Mouse (Mus musculus): ENCODE data around the gene Trp73.

Gene Trp73

GRCm38 (mm10) chr4:154140182-154140212 lies at the start of gene Trp73:
Gene Trp73 (minus strand): TSS chr4:154140208.
- DNase-seq (ENCODE audit: low read depth, low spot score): no peak

DNA sequence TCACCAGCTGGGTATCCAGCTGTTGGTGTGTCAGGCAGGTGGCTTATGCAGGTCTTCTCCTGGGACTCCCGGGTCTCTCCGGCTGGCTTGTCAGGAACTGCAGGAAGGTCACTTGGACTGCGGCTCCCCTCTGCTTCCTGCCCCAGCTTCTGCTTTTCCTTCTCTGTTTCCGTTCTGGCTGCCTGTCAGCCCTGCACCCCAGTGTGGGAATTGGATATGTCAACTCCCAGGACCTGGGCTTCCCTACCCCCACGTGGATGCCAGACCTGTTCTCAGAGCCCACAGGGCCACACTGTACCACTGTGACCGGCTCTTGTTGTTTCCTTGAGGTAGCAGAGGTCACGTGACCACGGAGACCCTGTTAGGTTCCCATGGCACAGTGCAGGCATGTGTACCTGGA lies 48.9 kb upstream of the Trp73 start:
- no peak for DNase-seq (ENCODE audit: low read depth, low spot score)

DNA sequence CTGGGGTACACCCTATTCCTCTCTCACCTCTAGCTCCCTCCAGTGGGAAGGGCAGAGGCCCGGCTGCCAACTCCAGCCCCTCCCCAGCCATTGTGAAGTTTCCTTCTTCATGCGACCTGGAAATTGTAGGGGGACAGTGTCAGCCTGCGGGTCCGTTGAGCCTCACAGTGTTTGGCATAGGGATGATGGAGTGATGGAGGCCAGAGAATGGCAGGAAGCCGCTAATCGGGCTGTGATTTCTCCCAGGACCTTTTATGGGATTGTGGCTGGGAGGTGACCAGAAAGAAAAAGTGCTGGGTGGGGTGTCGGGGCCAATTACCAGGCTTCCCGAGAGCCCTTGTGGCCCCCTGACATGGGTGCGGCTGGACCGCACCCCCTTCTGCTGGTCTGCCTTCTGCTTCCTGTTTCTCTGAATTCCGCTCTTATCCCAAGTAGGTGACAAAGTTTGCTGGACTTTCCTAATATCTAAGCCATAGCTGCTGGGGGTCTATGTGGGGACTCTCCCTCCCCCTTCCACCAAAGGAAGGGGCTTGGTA lies 46.1 kb upstream of the Trp73 start:
- DNase-seq (ENCODE audit: low read depth, low spot score): no peak

DNA sequence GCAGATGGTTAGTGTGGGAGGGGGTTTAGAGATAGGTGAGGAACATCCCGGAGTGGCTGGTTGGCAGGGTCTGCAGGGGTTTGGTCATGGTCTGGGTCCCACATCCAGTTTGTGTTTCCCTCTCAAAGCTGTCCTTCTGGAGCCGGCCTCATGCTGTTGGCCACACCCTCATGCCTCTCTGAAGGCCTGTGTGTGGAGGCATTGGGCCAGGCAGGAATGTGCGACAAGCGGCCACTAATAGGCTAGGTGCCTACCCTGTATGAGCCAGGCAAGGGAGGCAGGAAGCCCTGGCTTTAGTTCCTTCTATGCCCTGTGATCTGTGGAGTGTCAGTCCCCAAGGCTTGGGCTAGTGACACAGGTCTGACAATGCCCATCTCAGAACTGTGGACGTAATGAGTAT lies 45.0 kb upstream of the Trp73 start:
- no peak for DNase-seq (ENCODE audit: low read depth, low spot score)

- no peak for DNase-seq (ENCODE audit: low read depth, low spot score)
Observed at GRCm38 (mm10) chr4:154183566-154183965, 43.6 kb upstream of the Trp73 start.

DNA sequence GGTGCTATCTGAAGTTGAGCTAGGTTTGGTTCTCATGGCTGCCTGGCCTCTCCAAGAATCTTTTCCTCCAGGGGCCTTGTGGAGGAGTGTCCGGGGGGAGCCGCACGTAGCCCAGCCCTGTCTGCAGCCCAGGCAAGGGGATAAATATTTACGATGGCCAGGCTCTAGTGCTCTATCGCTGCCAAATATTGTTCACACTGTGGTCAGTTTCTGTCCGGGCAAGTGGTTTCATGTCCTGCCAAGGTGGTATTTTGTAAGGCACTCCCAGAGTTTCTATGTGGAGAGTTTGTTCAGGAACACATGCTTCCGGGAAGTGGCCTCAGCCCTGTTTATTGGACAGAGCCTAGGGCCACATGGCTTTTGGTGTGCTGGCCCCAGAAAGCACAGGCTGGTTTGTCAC lies 41.0 kb upstream of the Trp73 start:
- DNase-seq (ENCODE audit: low read depth, low spot score): no peak

DNA sequence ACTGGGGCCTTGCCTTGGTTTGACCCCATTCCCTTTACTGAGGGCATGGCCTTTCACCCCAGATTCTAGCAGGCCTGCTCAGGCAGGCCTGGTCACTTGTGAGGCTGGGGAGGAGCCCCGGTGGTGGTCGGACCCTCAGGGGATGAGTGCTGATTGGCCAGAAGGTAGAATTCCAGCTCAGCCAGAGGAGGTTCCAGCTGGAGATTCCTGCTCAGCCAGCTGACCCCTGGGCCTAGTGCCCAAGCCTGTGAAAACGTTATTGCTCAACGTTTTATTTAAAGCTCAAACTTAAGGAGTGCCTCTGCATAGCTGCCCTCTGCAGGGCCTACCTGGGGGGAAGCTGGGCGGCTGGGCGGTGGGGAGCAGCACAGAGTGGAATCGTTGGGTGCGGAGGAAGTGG lies 37.2 kb upstream of the Trp73 start:
- no peak for DNase-seq (ENCODE audit: low read depth, low spot score)

- DNase-seq (ENCODE audit: low read depth, low spot score): no peak
Observed at GRCm38 (mm10) chr4:154171931-154172604, 32.1 kb upstream of the Trp73 start.

DNA sequence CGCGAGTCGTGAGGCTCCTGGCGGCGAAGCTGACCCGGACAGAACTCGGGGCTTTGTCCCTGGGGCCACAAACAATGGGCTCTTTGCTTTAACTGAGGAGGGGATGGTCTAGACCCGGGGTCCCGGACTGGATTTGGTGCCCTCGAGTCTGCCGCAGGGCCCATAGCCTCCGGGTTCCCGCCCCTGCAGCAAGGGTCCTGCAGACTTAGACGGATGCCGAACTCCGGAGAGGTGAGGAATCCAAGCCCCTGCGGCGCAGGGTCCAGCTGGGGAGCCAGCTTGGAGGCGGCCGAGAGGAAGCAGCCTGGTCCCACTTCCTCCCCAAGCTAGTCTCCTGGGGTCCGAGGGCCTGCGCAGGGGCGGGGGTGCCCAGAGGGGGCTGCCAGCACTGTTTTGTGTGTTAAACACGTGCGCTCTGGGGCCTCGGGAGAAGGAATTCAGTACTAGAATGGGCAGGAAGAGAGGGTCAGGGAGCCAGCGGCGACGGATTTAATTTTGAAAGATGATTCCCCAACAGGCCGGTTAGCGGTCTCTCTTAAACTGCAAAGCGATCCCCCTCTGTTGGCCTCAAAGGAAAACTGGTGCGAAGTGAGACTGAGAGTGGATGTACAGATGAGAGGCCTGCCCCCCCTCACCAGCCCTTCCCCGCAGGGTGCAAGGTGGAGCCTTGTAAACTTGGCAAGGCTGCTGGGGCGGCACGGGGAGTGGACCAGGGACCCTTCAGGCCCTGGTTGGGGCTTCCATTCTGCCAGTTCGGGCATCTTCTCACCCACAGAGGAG lies 31.3 kb upstream of the Trp73 start:
- DNase-seq (ENCODE audit: low read depth, low spot score): no peak

GRCm38 (mm10) chr4:154170506-154171150 lies 30.6 kb upstream of the Trp73 start, which contains the start of gene Megf6:
Gene Megf6 (plus strand): TSS chr4:154170730.
- peak; percentile 87 for DNase-seq (ENCODE audit: low read depth, low spot score)

DNA sequence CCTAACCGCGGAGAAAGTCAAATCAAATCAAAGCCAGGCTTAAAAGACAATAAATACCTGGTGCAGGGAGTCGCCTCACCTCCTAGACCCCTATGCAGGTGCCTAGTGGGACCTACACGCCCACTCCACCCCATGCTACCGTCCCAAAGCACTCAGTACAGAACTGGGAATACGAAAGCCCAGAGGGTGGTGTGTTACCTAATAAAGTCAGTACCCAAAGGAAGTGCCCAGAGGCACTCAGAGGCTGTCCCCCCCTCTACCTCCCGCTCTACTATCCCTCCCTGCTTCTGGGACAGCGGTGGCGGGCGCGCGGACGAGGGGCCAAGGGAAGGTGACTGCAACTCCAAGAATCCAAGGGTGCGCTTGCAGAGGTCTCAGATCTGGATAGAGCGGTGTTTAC lies 30.0 kb upstream of the Trp73 start:
- DNase-seq (ENCODE audit: low read depth, low spot score): no peak

- peak; percentile 74 for DNase-seq (ENCODE audit: low read depth, low spot score)
Observed at GRCm38 (mm10) chr4:154167053-154167452, 27.0 kb upstream of the Trp73 start.

DNA sequence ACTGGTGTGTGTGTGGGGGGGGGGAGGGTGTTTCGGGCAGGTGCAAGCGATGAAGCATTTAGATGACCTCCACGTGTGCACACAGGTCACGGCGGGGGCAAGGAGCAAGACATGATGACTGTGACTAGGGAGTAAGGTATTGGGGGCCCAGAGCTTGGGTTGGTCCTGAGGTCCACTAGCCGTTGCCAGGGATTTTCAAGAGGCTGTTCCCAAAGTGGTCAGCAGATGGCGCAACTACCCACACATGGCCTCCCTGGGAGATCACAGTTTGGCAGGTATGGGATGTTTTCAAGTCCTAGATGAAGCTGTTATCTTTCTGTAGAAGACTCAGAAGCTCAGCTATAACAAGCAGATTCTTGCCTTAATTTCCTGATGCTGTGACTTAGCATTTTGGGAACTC lies 23.3 kb upstream of the Trp73 start:
- DNase-seq (ENCODE audit: low read depth, low spot score): peak; percentile 77

- peak; percentile 99 for DNase-seq (ENCODE audit: low read depth, low spot score)
Observed at GRCm38 (mm10) chr4:154160538-154161390, 20.8 kb upstream of the Trp73 start, which contains the start of gene Tprgl. Gene Tprgl (minus strand): TSS chr4:154160666.

DNA sequence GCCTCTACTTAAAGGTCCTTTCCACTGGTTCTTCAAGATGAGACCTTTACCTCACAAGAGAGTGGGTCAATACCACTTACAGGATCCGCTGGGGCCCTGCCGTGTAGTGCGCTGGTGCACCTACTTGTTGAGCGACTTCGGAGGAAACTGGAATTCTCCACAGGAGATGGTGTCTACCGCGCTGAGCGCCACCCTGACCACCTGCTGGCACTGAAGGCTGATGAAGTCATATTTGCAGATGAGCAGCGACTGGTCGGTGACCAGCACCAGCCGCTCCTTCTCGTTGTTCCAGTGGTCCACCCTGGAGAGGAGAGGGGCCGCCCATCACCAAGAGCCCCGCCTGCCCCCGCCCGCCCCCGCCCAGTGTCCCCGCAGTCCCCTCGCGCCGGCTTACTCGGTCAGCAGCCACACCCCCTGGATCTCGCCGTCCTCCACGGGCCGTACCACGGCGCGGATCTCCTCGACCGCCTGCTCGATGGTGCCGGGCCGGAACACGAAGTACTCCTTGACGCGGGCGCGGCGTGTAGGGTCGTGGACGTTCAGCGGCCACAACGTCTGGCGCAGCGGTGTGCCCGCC lies 20.0 kb upstream of the Trp73 start:
- DNase-seq (ENCODE audit: low read depth, low spot score): peak; percentile 26

DNA sequence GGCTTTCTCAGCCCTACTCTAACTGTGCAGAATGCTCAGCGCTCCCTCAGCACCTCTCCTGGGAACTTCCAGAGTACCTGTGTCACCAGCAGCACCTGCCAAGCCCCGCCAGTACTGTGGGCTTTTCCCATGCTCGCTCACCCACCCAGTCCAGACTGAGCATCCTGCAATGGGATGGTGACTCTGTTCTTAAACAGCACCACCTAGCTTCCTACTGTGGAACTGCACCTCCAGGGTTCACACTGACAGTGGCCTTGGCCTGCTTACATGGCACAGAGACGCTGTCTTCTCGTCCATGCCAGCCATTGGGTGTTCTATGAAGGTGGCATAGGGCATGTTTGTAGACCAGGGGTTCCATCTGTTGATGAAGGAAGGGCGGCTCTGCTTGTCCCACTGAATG lies 19.0 kb upstream of the Trp73 start:
- peak; percentile 90 for DNase-seq (ENCODE audit: low read depth, low spot score)

GRCm38 (mm10) chr4:154157970-154158662 lies 18.1 kb upstream of the Trp73 start:
- DNase-seq (ENCODE audit: low read depth, low spot score): no peak

GRCm38 (mm10) chr4:154156050-154156449 lies 16.0 kb upstream of the Trp73 start:
- no peak for DNase-seq (ENCODE audit: low read depth, low spot score)

DNA sequence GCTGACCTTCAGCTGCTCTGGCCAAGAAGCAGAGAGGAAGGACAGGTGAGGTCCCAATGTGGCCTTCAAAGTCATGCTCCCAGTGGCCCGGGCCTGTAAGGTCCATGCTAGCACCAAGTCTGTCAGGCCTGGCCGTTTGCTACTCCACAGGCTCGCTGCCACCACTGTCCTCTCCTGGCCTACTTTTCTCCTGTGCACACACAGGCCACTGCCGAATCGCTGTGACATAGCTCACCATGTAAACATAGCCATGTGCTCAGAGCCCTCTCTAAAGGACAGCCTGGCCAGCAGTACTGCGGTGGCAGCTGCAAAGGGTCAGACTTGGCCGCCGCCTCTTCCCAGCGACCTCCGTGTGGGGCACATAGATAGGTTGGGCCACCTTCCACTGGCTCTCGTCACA lies 14.1 kb upstream of the Trp73 start:
- DNase-seq (ENCODE audit: low read depth, low spot score): no peak

DNA sequence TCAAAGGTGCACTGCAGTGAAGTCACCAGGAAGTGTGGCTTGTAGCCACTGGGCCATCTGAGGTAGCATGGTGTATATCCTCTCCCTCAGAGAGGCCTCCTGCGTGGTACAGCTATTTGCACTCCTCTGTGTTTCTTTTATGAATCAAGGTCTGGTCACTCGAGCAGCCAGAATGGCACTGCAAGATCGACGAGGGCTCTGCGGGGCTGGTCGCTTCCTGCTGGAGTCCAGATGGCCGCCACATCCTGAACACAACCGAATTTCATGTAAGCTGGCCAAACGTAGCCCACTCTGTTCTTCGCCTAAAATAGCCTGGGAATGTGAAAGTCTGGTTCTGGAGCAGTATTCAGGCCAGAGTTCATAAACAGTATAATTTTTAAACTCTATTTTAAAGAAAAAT lies 6.3 kb upstream of the Trp73 start:
- no peak for DNase-seq (ENCODE audit: low read depth, low spot score)

- no peak for DNase-seq (ENCODE audit: low read depth, low spot score)
Observed at GRCm38 (mm10) chr4:154144712-154145111, 4.7 kb upstream of the Trp73 start.
